Mouse (Mus musculus) cerebellum, adult 8-10 months (tissue): Measurements from ENCODE around the gene 1700020L24Rik.

ENCODE experiments used
- DNase-seq: peaks from one replicate; pipeline ENCODE4 v3.0.0; 2022

1700020L24Rik gene

GRCm38 (mm10) chr11:83437377-83437776 is at the start of gene 1700020L24Rik:
TSS of gene 1700020L24Rik (plus strand) at chr11:83437677.
- DNase-seq: no peak

GRCm38 (mm10) chr11:83393062-83393461 is 44.4 kb upstream of the 1700020L24Rik start:
- DNase-seq: peak; percentile 32

DNA sequence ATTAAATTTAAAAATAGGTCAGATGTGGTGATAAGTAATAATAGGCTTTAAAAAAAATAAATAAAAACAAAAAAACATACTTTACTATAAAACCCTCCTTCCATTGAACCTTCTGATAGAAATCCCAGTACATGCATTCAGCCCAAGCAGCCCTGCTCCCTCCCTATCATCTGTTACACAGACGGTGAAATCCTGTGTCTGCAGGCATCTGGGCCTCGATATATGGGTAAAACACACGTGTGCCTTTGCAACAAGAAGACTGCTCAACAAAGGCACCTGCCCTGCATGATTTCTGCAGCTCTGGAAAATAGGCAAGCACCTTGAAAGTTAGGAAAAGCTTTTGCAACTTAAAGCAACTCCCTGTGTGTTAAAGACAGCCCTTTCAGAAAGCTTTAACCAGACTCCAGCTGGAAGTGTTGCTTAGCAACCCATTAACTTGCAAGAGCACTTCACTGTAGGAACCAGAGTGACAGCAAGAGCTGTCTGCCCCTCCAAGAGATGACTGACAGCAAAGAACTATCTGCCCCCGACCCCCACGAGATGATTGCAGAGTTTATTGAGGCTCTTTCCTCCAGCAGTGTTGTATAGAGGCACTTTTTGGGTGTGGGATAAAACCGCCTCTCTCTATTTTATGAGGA is 42.6 kb upstream of the 1700020L24Rik start:
- no peak for DNase-seq

- DNase-seq: no peak
Measured at GRCm38 (mm10) chr11:83397626-83398025, 39.9 kb upstream of the 1700020L24Rik start.

DNA sequence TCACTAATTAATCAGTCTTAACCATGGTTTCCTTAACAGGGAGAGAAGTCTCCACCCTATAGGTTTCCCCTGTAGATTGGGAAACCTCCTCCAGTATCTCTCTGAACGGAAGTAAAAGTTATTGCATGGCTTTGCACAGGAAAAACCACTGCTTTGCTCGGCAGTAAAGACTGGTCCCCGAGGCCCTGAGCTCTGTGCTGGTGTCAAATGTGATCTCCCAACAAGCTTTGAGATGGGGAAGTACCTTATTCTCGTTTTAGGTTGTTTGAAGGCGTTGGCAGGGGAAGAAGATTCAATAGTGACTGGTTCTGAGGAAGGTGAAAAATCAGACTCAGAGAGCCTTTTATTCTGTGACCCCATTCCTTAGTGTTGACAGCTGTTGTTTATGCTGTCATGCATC is 38.8 kb upstream of the 1700020L24Rik start:
- no peak for DNase-seq

DNA sequence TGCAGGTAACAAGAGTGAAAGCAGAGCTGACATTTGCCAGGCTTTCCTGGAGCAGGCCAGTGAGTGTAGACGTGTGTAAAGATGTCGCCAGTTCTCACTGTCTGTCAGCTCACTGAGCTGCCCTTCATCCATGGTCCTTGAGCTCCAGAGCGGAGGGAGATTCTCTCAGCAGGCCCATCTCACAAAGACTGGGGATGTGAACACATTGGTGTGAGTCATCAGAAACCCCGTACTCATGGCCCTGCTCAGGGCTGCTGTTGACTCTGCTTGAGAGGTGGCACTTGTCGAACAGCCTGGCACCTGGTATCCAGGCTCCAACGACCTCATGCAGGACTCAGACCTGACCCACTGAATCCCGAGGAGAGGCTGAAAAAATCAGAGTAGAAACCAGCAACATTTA is 33.7 kb upstream of the 1700020L24Rik start:
- DNase-seq: no peak

- no peak for DNase-seq
Measured at GRCm38 (mm10) chr11:83406391-83406790, 31.1 kb upstream of the 1700020L24Rik start.

GRCm38 (mm10) chr11:83408242-83408641 is 29.2 kb upstream of the 1700020L24Rik start:
- no peak for DNase-seq

DNA sequence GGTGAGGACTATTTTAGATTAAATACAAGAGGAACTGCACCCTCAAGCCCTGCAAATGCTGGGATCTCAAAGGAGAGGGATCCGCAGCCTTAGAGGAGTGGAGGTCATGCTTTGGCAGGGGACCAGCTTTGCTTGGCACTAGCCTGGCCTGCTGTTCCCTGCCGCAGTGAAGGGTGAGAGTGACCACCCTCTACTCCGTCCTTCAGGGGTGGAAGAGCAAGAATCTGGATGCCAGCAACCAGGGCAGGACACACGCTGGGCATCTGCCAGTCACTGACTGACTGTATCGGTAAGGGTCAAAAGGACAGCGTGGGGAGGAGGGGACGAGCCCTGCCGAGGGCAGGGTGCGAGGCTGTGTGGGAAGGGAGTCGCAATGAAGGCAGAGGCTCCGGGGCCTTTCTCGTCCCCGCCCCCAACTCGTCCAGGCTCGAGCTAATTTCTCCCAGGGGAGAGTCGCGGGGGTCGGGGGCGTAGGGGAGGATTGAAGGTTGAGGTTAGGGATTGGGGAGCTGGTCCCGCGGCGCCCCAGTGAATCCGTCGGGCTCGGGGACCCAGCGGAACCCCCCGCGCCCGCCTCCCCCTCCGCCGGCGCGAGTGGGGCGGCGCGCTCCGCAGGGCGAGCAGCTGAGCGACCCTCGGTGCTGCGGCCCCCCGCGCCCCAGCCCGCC is 28.3 kb upstream of the 1700020L24Rik start, which contains the start of gene Rasl10b:
Gene Rasl10b (plus strand): TSS at position 51 of the 668 bp plus-strand sequence.
- DNase-seq: peak; percentile 66

DNA sequence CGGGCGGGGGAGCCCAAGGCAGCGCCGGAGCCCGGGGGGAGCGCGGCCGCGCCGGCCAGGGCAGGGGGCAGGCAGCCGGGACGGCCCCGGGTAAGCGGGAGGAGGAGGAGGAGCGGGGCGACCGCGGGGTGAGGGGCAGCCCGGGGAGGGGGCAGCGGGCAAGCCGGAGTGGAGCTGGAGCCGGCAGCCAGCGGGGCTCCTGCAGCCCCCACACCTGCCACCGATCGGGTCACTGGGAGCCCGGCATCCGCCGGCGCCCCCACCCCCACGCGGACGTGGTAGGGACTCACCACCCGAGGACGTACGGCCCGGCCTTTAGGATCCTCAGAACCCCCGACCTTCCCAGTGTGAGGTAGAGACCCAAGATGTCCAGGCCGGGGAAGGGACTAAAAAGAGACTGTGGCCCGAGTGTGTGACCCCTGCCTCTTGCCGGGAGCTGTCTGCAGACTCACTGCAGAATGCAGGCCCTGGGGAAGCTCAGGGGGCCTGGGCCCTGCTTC is 27.6 kb upstream of the 1700020L24Rik start:
- DNase-seq: no peak

DNA sequence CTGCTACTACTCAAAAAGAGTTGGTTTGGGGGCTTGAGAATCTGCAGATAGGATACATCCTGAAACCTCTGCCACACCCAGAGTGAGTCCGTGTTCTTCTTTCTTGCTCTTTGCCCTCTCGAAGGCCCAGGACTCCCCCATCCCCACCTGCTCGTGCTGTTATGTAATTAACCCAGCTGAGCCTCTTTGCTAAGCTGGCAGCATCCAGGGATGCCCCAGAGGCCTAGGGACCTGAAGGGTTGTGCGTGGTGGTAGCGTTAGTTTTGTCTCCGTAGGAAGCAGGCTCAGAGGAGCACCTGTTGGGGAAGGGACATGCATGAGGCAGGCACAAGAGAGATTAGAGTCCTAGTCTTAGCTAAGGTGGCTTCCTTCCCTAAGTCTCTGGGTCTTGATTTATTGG is 27.0 kb upstream of the 1700020L24Rik start:
- DNase-seq: no peak

DNA sequence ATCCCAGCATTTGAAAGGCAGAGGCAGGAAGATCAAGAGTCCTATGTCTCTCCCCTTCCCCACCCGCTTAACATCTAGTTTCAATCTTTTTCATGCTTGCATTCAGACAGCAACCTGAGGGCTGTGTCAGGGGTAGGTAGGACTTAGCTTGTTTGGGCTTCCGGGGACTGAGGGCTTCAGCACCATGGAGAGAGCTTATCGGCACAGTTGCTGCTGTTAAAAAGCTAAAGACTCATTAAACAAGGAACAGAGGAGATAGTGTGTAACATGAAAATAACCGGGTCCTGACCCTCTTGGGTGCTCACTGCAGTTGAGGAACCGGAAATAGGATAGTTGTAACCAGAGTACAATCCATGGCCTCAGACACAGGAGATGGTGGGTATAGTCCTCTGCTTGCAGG is 20.4 kb upstream of the 1700020L24Rik start:
- no peak for DNase-seq

DNA sequence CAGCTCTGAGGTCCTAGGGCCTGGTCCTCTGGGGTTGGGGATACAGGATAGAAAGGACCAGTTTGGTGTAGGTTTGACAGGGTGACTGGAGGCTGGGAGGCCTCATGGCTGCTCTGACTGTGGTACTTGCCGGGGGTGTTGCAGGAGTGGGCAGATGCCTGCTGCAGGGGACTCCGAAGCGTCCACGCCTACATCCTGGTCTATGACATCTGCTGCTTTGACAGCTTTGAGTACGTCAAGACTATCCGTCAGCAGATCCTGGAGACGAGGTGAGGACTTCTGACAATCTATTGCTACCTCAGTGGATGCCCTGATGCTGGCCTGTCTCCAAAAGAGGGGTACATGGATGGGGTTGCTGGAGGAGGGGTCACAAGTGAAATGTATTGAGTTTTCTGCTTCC is 19.8 kb upstream of the 1700020L24Rik start:
- no peak for DNase-seq

DNA sequence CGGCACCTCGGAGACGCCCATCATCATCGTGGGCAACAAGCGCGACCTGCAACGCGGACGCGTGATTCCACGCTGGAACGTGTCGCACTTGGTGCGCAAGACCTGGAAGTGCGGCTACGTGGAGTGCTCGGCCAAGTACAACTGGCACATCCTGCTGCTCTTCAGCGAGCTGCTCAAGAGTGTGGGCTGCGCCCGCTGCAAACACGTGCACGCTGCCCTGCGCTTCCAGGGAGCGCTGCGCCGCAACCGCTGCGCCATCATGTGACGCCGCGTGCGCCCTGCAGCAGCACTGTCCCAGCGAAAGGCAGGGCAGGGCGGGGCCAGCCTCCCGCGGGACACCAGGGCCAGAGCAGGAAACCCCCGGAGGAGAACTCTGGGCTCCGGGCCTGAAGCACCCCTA is 18.9 kb upstream of the 1700020L24Rik start:
- DNase-seq: no peak

DNA sequence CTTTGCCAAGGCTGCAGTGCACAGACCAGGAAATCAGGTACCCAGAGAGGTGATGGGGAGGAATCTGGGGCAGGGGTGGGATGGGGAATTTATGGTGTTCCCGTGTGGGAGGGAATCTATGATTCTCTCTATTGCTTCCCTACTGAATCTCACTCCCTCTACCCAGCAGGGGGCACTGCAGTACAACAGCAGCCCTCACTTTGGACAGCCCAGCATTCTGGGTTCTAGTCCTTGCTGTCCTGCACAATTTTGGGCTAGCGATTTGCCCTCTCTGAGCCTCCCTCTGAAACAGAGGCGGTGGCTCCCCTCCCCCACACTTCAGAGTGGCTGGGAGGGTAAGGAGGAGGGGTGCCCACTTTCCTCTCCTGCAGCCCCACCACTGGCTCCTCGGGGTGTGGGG is 17.1 kb upstream of the 1700020L24Rik start:
- no peak for DNase-seq

GRCm38 (mm10) chr11:83421305-83421704 is 16.2 kb upstream of the 1700020L24Rik start:
- no peak for DNase-seq

- DNase-seq: peak; percentile 85
Measured at GRCm38 (mm10) chr11:83424681-83425080, 12.8 kb upstream of the 1700020L24Rik start.

GRCm38 (mm10) chr11:83426964-83427363 is 10.5 kb upstream of the 1700020L24Rik start:
- no peak for DNase-seq

DNA sequence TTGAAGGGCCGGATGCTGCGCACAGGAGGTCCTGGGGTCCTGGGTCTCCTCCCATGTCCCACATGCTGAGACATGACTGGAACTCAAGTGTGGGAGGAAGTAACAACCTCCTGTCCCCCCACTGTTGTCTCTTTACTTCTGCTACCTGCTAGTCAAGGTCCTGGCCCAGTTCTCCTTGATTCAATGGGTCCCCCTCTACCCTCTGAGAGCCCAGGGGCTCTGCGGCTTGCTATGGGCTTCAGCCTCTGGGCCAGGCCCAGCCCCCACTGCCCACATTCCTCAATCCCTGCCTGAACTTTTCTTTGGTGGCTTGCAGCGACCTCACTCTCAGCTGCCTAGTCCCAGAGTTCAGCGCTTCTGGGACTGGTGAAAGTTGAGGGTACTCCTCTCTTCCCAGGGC is 8.1 kb upstream of the 1700020L24Rik start, which contains the start of gene Gas2l2:
Gene Gas2l2 (minus strand): TSS at position 101 of the 400 bp plus-strand sequence.
- DNase-seq: no peak

GRCm38 (mm10) chr11:83432533-83432932 is 4.9 kb upstream of the 1700020L24Rik start:
- no peak for DNase-seq

DNA sequence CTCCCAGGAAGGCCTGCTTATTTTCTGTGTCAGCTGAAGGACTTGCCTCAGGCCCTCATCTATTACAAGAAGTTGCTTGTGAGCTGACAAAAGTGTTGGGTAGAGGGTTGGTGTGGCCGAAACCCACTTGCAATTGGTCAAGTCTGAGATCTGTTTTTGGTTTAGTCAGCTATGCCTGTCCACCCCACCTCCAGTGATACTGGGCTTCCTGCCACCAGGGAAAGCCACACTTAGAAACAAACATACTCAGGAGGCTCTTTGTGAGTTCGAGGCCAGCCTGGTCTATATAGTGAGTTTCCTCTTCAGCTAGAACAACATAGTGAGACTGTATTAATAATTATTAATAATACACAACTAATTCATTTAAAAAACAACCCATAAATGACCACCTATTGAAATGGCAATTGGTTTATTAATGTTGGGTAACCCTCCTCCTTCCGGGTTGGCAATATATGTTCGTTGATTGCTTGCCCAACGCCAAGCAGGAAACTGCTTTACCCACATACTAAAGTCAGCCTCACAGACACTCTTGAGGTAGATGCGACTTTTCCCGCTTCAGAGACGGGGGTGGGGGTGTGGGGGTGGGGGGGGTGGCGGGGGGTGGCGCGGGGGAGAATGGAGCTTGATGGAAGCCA is 2.1 kb downstream of the 1700020L24Rik start:
- DNase-seq: no peak

GRCm38 (mm10) chr11:83440081-83441064 is 2.9 kb downstream of the 1700020L24Rik start:
- DNase-seq: peak; percentile 89

DNA sequence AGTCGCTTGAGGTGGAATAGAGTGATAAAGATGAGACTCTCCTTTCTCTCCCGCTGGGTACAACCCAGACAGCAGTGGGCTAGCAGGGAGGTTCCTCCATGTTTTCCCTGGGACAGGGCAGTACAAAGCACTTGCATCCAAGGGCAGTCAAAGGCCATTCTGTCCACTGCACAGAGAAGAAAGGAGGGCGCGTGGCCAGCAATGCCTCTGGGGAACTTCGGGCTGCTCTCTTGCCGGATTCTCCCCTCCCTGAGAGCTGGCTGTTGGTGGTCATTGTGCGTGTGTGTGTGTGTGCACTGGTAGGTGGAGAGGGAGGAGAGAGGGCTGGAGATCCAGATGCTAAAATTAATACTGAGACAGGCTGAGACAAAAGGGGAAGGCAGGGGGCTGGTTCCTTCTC is 3.8 kb downstream of the 1700020L24Rik start:
- no peak for DNase-seq
